Mouse (Mus musculus): ENCODE results near the gene Muc1. TPM values are rescaled to one million over a fixed set of nuclear protein-coding genes. Genes with fewer than 3 reads are reported as not detected.

The Muc1 gene
- polyA plus RNA-seq, 1 experiment from 2014 or later, result 0.40 TPM

DNA sequence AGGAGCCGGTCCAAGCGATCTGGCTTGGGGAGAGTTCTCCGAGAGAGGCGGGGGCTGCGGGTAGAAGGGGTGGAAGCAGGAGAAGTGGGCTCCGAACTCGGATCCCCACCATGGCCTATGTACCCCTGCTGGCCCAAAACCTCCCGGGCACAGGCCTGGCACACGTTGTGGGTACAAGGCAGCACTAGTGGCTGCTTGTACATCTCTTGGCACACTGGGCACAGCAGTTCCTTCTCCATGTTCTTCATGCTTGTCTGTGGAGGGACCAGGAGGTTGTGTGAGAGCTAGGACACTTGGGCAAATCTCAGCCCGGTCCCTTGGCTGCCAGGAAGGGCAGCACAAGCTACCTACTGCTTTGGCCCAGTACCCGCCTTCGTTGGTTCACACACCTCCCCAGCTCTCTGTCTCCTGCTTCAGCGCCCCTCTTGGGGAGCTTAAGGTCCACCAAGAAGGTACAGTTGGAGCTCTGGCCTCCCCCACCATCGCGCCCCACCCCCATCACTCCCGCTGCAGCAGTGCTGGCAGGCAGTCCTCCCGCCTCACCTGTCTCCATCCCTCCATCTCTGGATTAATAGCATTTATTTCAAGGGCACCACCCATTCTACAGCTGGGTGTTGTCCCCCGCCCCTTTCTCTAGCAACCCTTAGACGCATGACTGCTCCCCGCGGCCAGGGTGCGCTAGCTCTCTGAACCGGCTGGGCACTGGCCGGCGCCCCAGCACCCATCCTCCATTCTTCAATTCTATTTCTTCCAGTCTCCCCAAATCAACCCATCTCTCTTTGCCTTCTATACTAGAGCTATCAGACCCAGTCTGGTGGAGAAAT lies 15.5 kb downstream of the Muc1 start:
- DNase-seq (no peak), ATAC-seq (no peak)
- TF ChIP-seq CTCF (IDR thresholded peaks at IDR 0.05; ENCODE audit: low read depth) (peak; percentile 24), EP300 (IDR thresholded peaks at IDR 0.05; ENCODE audit: low read depth) (no peak)
- 24% methylated on average over 24 of the region's 25 CpGs for WGBS (ENCODE audit: insufficient replicate concordance)
- Histone ChIP-seq H3K27me3 (ENCODE audit: insufficient read depth, low read length) (peaks cover 14% of the 10 kb centered on the region), H3K36me3 (replicated peaks; ENCODE audit: insufficient read depth, low read length) (0 out of 2 replicates have a peak, but pooled peaks cover 2% of the 10 kb centered on the region), H3K4me1 (ENCODE audit: insufficient read depth) (peaks cover 36% of the 10 kb centered on the region), H3K4me2 (ENCODE audit: low read depth, low read length) (peak overlapping the region; percentile 89), H3K9me3 (ENCODE audit: low read length) (no peaks in the 10 kb centered on the region), H3K9ac (replicated peaks) (no peak overlapping the region), H3K4me3 (ENCODE audit: low read depth, low read length) (peak overlapping the region; percentile 22; the same call in 1 of the 2 replicates), H3K27ac (ENCODE audit: low read depth) (no peak overlapping the region)

- no peak for DNase-seq
- H3K27ac ChIP-seq (ENCODE audit: low read depth), result no peak overlapping the region
- peaks cover 14% of the 10 kb centered on the region for H3K27me3 ChIP-seq (ENCODE audit: insufficient read depth, low read length)
- no peak for ATAC-seq
- H3K36me3 ChIP-seq (replicated peaks; ENCODE audit: insufficient read depth, low read length), result peaks cover 5% of the 10 kb centered on the region; the same call in 1 of the 2 replicates
- H3K4me3 ChIP-seq (ENCODE audit: low read depth, low read length), result peak overlapping the region; percentile 22; the same call in 1 of the 2 replicates
- peaks cover 36% of the 10 kb centered on the region for H3K4me1 ChIP-seq (ENCODE audit: insufficient read depth)
- no peak overlapping the region for H3K9ac ChIP-seq (replicated peaks)
- WGBS (ENCODE audit: insufficient replicate concordance), result under 1% methylated on average over 18 of the region's 26 CpGs
- no peak for TF ChIP-seq CTCF (IDR thresholded peaks at IDR 0.05; ENCODE audit: low read depth)
- no peak for TF ChIP-seq EP300 (IDR thresholded peaks at IDR 0.05; ENCODE audit: low read depth)
- H3K9me3 ChIP-seq (ENCODE audit: low read length), result no peaks in the 10 kb centered on the region
- H3K4me2 ChIP-seq (ENCODE audit: low read depth, low read length), result peak overlapping the region; percentile 89
Observed at GRCm38 (mm10) chr3:89244982-89245687, 16.3 kb downstream of the Muc1 start.

DNA sequence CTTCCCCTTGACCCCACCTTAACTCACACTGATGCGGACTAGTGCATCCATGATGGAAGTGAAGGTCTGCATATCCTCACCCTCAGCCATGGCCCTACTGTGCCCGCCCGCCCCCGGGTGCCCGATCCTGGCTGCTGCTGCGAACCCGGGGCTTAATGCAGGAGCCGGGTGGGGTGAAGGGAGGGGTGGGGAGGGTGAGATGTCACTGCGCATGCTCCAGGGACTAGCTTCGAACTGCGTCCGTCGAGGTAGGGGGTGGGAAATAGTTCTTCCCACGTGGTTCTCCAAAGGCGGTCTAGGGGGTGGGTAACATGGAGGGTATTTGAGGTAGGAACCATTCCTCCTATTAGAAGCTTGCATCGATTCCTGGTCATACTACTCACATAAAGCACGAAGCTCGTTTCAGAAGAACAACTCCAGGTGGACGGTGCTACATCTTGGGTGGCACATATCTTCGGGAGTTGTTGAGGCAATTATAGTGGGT lies 16.9 kb downstream of the Muc1 start, which contains the start of gene Krtcap2:
Gene Krtcap2 (plus strand): TSS at position 279 of the 484 bp plus-strand sequence.
- Histone ChIP-seq H3K4me3 (ENCODE audit: low read depth, low read length) (peak within 1 kb of the TSS; percentile 65), H3K4me1 (ENCODE audit: insufficient read depth) (peaks cover 39% of the 10 kb centered on the region), H3K36me3 (replicated peaks; ENCODE audit: insufficient read depth, low read length) (peaks cover 5% of the 10 kb centered on the region; the same call in 1 of the 2 replicates), H3K9ac (replicated peaks) (peak within 1 kb of the TSS; percentile 70), H3K27ac (ENCODE audit: low read depth) (peak within 1 kb of the TSS; percentile 64), H3K4me2 (ENCODE audit: low read depth, low read length) (peak within 1 kb of the TSS; percentile 89), H3K9me3 (ENCODE audit: low read length) (no peaks in the 10 kb centered on the region), H3K27me3 (ENCODE audit: insufficient read depth, low read length) (peaks cover 14% of the 10 kb centered on the region)
- WGBS (ENCODE audit: insufficient replicate concordance), result 7% methylated on average over 20 of the region's 20 CpGs
- DNase-seq, result no peak
- no peak for ATAC-seq
- TF ChIP-seq EP300 (IDR thresholded peaks at IDR 0.05; ENCODE audit: low read depth) (no peak), CTCF (IDR thresholded peaks at IDR 0.05; ENCODE audit: low read depth) (no peak)

DNA sequence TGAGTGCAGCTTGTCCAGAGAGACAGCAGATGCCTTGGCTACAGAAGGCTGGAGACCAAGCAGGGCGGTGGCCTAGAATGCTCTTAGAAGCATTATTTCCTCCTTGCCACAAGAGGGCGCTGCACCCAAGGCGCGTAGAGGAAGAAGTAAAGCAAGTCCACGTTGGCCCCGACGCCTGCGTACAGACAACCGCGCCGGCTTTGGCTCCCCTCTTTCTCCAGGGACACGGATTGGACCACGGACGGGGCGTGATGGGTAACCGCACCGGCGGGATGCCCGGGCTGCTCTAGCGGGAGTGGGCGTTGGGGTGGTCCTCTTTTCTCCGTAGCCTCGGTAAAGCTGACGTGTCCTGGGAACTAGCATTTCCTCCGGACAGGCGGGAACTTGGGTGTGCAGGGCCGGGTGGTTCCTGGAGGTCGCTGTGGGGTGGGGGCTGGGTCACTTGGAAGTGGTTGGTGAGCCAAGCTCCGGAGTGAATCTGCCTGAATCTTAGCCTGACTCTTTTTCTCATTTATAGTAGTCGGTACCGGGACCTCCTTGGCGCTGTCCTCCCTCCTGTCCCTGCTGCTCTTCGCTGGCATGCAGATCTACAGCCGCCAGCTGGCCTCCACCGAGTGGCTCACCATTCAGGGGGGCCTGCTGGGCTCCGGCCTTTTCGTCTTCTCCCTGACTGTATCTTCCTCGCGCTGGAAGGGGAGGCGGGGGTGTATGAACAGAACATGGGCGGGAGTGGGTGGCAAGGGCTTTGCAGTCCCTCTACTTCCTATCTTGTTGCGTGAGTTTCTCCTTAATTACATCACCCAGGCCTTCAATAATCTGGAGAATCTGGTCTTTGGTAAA lies 17.6 kb downstream of the Muc1 start, which contains the start of gene Trim46:
Gene Trim46 (minus strand): TSS at position 49 of the 840 bp plus-strand sequence.
- Histone ChIP-seq H3K27me3 (ENCODE audit: insufficient read depth, low read length) (peaks cover 14% of the 10 kb centered on the region), H3K36me3 (replicated peaks; ENCODE audit: insufficient read depth, low read length) (peaks cover 5% of the 10 kb centered on the region; the same call in 1 of the 2 replicates), H3K9ac (replicated peaks) (peak within 1 kb of the TSS; percentile 70), H3K27ac (ENCODE audit: low read depth) (peak within 1 kb of the TSS; percentile 64), H3K4me1 (ENCODE audit: insufficient read depth) (peaks cover 46% of the 10 kb centered on the region), H3K4me2 (ENCODE audit: low read depth, low read length) (peak within 1 kb of the TSS; percentile 89), H3K4me3 (ENCODE audit: low read depth, low read length) (peak within 1 kb of the TSS; percentile 65), H3K9me3 (ENCODE audit: low read length) (no peaks in the 10 kb centered on the region)
- peak; percentile 99 for TF ChIP-seq CTCF (IDR thresholded peaks at IDR 0.05; ENCODE audit: low read depth)
- TF ChIP-seq EP300 (IDR thresholded peaks at IDR 0.05; ENCODE audit: low read depth), result no peak
- DNase-seq (peak; percentile 89), ATAC-seq (peak; percentile 57)
- WGBS (ENCODE audit: insufficient replicate concordance), result 1% methylated on average over 40 of the region's 42 CpGs

- H3K4me1 ChIP-seq (ENCODE audit: insufficient read depth), result peaks cover 51% of the 10 kb centered on the region
- ATAC-seq (no peak), DNase-seq (no peak)
- peaks cover 14% of the 10 kb centered on the region for H3K27me3 ChIP-seq (ENCODE audit: insufficient read depth, low read length)
- peak overlapping the region; percentile 89 for H3K4me2 ChIP-seq (ENCODE audit: low read depth, low read length)
- 63% methylated on average over 4 of the region's 4 CpGs for WGBS (ENCODE audit: insufficient replicate concordance)
- no peak overlapping the region for H3K27ac ChIP-seq (ENCODE audit: low read depth)
- TF ChIP-seq EP300 (IDR thresholded peaks at IDR 0.05; ENCODE audit: low read depth) (no peak), CTCF (IDR thresholded peaks at IDR 0.05; ENCODE audit: low read depth) (no peak)
- peaks cover 5% of the 10 kb centered on the region; the same call in 1 of the 2 replicates for H3K36me3 ChIP-seq (replicated peaks; ENCODE audit: insufficient read depth, low read length)
- H3K4me3 ChIP-seq (ENCODE audit: low read depth, low read length), result no peak overlapping the region
- no peaks in the 10 kb centered on the region for H3K9me3 ChIP-seq (ENCODE audit: low read length)
- no peak overlapping the region for H3K9ac ChIP-seq (replicated peaks)
Observed at GRCm38 (mm10) chr3:89247466-89247865, 18.6 kb downstream of the Muc1 start.

Data from liver, postnatal 0 days (tissue).